Mouse (Mus musculus): ENCODE measurements around the gene Nnmt.

Nnmt gene

DNA sequence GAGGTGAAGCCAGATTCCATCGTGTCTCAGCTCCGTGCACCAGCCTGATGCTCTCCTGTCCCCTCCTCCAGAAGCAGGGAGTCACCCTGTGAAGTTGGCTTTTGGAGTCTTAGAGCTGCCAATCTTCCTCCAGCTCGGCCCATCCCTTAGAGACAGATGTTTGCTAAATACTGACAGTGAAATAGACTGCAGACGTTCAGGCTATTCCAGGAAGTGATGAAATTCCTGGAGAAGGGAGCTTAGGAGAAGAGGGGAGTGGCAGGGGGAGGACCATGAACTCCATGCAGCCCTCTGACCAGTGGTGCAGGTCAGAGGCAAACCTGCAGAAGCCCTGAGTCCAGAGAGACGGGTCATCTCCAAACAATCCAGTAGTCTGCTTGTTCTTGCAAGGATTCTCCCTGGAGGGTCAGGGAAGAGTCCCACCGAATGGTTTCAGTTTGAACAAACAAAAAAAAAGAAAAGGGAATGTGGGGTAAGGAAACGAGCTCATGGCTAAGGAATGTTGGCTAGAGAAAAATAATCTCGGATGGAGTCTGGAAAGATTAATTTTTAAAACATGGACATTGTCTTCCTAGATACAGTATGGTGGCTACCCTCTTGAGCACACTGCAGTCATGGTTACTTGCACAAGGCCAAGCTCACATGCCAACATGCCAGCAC, at the start of gene Nnmt:
Nnmt (minus strand) TSS at position 215 of the 660 bp plus-strand sequence.
- peak; percentile 34 for DNase-seq

- no peak for DNase-seq
Observed at GRCm38 (mm10) chr9:48654730-48655129, 49.8 kb upstream of the Nnmt start.

DNA sequence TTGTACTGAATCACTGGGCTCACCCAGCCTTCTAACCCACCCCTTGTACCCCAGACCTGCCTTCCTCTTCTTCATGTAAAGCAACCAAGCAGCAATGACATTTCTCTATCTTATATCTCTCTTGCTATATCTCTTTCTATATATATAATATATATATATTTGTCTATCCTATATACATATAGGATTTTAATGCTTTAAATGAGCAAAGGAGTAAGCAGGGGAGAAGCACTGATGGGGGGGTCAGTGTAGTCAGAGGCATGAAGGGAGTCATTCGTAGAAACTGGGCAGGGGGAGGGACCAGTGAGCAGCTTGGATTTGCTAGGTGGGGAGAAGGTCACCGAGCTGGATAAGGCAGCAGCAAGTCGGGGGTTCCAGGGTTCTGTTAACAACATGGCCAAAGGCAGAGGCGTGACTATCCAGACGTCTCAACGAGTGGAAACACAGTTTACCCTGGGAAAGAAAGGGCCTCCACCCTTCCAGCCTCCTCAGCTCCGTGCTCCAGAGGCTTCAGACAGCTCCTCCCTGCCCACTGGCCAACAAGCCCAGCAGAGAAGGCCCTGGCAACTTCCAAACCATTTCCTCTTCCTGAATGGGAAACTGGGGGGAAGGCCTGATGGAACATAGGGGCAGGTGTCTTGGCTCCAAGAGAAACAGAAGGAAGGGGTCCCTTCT, 48.6 kb upstream of the Nnmt start:
- peak; percentile 37 for DNase-seq

- no peak for DNase-seq
Observed at GRCm38 (mm10) chr9:48652026-48652425, 47.1 kb upstream of the Nnmt start.

GRCm38 (mm10) chr9:48650846-48651245, 45.9 kb upstream of the Nnmt start:
- DNase-seq = no peak

- peak; percentile 38 for DNase-seq
Observed at GRCm38 (mm10) chr9:48649851-48650685, 45.1 kb upstream of the Nnmt start.

GRCm38 (mm10) chr9:48649098-48649766, 44.3 kb upstream of the Nnmt start:
- peak; percentile 75 for DNase-seq

DNA sequence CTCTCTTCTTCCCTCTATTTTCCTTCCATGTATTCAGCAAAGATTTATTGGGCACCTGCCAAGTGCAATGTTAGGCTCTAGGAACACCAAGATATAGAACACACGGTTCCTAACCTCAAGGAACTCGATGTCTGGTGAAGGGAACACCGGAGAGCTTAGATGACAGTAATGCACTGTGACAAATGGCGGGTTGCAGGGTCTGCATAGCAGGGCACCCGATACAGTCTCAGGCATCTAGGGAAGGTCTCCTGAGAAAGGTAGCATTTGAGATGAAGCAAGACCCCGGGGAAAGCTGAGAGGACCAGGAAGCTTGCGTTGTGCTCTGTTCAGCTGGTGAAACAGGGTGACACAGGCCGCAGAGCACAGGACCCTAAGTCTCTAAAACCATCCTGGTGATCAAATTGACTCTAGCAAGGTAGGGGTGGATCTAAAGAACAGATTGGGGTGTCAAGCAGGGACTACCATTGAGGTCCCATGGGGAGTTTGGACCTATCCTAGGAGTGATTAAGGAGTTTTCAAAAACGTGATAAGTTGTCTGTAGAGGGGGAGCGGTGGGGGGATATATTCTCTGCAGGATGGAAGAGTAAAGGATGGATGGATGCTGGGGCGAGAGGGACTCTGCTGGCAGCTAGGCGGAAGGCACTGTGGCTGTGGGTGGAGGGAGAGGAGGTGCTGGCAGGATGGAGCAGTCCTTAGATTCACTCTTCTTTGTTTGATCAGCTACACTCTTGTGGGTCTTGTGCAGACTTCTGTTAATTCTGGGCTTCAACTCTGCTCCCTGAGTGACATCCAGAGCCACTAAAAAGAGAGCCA, 43.5 kb upstream of the Nnmt start:
- peak; percentile 35 for DNase-seq

DNA sequence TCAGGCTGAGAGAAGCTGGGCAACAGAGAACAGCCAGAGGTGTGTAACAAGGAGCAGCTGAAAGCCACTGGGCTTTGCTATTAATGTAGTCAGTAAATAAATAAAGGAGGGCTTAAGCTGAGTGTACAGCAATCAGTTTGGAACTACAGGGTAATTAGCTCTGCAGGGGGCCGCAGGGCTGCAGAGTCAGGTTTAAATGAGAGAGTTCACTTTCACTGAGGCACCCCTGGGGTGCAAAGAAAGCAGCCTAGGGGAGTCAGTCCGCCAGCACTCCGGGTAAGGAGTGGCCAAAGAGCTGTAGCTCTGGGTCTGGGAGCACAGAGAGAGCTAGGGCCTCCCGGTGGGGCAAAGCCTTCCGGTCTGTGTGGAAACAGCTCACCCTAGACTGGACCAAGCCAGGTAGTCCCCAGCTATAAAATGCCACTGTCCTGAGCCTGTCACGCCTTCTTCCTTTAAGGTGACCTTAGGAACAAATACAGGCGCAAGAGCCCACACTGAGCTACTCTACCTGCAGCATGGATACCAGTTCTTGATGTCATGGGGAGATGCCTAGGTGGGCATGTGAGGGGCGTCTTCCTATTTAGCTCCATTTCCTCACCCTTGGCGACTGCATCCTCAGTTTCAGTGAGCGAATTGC, 42.8 kb upstream of the Nnmt start:
- no peak for DNase-seq

DNA sequence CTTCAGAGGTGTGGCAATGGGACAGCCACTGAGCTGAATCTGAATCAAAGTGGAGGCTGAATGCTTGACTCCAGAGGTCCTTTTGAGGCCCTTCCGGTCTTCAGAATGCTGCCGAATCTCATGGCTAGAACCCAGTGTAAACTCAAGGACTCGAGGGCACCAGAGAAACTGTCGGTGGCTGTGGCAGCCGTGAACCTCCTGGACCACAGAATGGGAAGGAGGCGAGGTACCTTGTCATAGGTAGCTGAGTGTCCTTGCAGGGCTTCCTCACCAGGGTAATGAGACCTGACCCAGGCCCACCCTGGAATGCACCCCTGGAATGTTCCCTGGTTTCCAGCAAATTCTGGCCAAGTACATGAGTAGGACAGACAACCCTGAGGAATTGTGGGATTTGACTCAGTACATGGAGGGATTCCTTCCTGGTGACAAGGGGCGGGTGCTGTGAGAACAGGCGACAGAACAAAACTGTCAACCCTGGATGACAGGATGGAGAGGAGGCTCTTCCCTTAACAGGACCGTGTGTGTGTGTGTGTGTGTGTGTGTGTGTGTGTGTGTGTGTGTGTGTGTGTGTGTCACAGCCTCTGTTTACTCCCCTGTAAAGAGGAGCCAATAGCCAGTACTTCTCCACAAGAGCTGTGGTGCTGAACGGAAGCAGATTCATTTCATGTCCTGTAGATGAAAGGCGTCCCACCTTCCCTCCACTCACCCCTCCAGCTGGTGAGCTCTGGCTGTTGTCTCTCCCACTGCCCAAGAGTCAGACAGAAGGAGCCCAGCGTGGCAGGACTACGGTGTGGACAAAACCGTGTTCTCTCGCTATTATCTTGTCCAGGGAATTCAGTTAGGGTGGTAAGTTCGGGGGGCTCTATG, 42.1 kb upstream of the Nnmt start:
- peak; percentile 62 for DNase-seq

DNA sequence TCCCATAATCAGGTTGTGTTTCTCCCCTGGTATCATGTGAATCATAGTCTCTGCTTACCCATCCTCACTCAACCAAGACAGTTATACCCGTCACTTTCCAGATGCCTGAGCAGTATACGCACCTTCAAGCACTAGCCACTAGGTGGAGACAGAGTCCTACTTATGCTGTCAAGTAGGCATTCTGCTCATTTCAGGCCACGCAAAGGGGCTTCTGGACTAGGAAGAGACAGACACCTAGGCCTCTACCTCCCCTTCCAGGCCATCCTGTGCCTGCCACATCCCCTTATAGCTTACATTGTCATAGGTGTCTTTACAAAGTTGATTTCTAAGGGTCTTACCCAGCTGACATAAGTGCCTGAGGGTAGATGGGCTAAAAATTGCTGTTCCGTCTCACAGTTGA, 41.3 kb upstream of the Nnmt start:
- DNase-seq = peak; percentile 90

DNA sequence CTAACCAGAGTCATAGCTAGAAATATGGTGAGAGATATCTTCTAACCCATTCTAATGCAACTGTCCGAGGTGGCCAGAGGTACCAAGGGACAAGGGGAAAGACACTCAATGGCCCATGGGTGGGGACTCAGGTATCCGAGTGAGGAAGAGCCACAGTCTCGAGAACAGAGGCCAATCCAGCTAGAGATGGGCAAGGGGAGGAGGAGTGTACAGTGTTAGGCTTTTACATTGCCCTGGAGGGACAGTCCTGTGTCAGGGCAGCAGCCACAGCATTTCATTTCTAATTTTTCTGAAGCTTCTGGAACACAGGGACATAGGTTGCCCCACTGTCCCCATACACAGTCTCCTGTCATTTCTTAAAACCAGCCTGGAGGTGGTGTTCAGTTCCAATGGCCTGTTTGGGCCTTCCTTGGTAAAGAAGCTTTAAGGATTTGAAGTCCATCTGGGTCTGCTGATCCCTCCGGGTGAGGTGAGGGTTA, 40.7 kb upstream of the Nnmt start:
- DNase-seq = no peak

DNA sequence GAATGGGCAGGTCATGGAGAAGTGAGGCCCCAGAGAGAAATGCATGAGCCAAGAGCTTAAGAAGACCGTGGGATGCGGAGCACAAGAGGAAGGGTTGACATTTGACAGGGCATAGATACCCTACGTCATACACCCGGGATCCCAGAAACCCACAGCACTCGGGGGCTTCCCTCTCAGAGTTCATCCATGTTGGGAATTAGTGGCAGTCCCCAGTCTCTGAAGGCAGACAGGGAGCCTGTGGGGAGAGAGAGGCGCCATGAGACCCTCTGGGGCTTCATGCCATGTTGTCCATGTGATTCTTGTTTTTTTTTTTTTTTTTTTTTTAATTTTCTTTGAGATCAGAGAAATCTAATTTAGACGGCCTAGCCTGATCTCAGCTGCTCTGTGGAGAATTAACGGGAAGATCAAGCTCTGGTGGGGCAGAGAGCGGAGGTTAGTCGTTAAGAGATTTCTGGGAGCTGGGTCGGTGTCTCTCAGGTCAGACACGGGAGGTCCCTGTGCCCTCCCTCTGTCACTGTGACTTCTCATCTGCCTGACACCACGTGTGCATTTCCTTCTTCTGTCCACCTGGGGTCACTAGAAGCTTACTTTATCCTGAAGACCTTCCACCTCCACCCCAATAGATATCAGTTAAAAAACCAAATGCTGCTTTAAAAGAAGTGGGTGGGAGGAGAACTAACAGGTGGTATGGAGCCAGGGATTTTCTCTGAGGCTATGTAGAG, 40.1 kb upstream of the Nnmt start:
- DNase-seq = peak; percentile 76

GRCm38 (mm10) chr9:48644376-48644775, 39.4 kb upstream of the Nnmt start:
- DNase-seq = no peak

- no peak for DNase-seq
Observed at GRCm38 (mm10) chr9:48641636-48642035, 36.7 kb upstream of the Nnmt start.

DNA sequence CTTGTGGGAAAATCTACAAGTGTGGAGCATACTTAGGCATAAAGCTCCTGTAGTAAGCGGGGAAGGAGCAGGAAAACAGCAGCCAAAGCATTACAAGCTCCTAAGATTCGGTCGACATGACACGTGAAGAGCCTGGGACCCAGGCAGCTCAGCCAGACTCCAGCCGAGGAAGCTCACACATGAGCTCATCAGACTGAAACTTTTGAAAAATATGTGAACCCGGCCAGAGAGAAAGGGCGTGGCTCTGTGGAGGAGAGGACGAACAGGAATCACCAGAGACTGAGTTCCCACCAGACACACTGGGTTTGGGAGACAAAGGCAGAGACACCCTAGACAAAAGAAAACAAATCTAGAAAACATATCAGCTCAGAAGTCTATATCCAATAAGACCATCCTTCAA, 35.9 kb upstream of the Nnmt start:
- no peak for DNase-seq

GRCm38 (mm10) chr9:48638176-48638803, 33.3 kb upstream of the Nnmt start:
- DNase-seq = no peak

DNA sequence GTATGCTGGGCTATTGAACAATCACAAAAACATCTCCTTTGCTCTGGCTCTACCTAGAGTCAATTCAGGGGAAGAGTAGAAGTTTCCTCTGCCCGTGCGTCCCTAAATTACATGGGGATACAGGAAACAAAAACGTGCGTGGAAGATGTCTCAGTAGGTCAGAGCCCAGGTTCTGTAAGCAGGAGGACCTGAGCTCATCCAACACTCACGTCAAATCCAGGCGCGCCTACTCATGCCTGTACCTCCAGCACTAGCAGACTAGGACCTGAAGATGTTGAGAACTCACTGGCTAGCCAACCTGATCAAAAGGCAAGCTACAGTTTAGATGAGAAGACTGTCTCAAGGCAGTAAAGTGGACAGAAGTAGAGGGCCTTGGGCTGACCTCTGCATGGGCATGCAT, 32.2 kb upstream of the Nnmt start:
- DNase-seq = no peak

- no peak for DNase-seq
Observed at GRCm38 (mm10) chr9:48635576-48636350, 30.8 kb upstream of the Nnmt start.

Measured in lung, postnatal 36 days (tissue).